Mouse (Mus musculus): ENCODE data around the gene Sytl3. TPM values are rescaled to one million over a fixed set of nuclear protein-coding genes. Genes with fewer than 3 reads are reported as not detected.
"Not testable (repeated sequence)": the region's sequence is repeated elsewhere in the genome, so short reads cannot be mapped to it uniquely, and the experiment has no call there.

Gene Sytl3
- polyA plus RNA-seq, 1 experiment from 2014 or later: 0.25 TPM

DNA sequence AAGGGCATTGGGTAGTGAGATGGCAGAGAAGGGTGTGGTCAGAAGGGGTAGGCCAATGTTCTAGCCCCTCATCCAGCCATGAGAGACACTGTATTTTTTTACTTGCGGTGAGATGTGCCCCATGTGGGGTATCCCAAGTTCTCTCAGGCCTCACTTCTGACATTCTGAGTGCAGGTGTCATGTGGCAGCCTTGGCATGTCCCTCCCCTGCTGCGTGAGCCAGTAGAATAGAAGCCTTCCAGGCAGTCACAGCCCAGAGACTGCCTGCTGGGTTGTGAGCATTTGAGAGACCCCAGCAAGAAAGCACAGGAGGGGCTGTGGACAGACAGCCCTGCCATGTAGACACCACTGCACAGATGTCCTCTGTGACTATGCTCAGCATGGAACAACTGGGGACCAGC lies 49.3 kb downstream of the Sytl3 start:
- H3K27ac ChIP-seq; H3K4me3 ChIP-seq; DNase-seq (ENCODE audit: low spot score); H3K27me3 ChIP-seq (ENCODE audit: insufficient read depth, poor library complexity, severe bottlenecking); H3K36me3 ChIP-seq; H3K9me3 ChIP-seq; H3K4me1 ChIP-seq: not testable (repeated sequence)
- WGBS: 83% methylated on average over 2 of the region's 2 CpGs

DNA sequence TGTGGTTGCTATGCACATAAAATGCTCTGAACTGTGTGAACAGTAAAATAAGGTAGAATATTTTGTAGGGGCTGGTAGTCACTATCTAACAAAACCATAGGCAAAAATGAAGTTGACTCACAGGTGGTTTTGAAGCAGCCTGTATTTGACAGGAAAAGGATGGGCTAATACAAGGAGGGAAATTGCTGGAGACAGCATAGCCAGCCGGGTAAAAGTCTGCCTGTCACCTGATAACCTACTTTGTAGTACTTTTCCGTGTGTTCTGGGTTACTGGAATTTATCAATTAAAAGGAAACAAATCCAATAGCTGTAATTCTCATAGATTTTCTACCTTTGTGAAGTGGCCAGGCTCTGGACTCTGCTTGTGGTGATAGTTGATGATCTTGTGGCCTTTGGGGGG lies 54.6 kb downstream of the Sytl3 start:
- 72% methylated on average over 2 of the region's 2 CpGs for WGBS
- not testable (repeated sequence) for H3K4me1 ChIP-seq; H3K4me3 ChIP-seq; H3K27ac ChIP-seq; H3K36me3 ChIP-seq; H3K27me3 ChIP-seq (ENCODE audit: insufficient read depth, poor library complexity, severe bottlenecking); H3K9me3 ChIP-seq; DNase-seq (ENCODE audit: low spot score)

DNA sequence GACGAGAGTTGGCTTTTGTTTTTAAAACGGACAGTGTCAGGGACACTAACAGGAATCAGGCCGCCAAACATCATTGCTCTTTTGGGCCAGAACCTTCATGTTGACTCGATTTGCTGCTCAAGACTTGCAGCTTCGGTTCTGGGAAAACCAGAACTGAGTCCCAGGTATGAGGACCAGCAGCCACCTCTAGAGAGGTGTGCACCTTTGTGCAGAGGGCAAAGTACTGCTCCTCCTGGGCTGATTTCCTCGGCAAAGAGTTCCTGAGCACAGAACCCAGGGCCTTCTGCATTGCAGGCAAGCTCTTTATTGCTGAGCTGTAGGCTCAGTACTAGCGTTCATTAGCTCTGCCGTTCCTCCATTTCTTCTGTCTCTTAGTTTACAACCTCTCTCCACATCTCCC lies 55.1 kb downstream of the Sytl3 start:
- DNase-seq (ENCODE audit: low spot score); H3K4me1 ChIP-seq; H3K9me3 ChIP-seq; H3K27ac ChIP-seq; H3K27me3 ChIP-seq (ENCODE audit: insufficient read depth, poor library complexity, severe bottlenecking); H3K36me3 ChIP-seq; H3K4me3 ChIP-seq: not testable (repeated sequence)
- WGBS: 82% methylated on average over 8 of the region's 8 CpGs

DNA sequence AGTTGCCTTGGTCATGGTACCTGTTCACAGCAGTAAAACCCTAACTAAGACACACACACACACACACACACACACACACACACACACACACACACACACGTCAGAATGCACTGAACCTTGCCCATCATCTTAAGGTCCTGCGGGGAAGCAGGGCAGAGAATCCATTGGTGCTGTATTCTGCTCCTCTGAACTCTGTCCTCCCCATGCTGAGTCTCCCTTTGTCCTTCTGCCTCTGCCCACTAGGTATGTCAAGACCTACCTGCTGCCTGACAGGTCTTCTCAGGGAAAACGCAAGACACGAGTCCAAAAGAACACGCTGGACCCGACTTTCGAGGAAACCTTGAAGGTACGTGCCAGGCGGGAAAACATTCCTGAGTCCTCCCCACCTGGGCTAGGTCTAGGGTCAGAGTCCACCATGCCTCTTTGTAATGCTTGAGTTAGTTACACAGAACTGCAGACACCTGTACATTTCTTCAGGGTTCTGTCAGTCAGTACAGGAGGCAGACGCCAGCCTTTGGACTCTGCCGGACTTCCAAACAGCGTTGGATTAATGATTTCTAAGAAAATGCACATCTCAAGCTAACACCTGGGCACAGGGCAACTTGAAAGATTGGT lies 69.2 kb downstream of the Sytl3 start:
- no peak overlapping the region for H3K27ac ChIP-seq
- H3K27me3 ChIP-seq (ENCODE audit: insufficient read depth, poor library complexity, severe bottlenecking): no peaks in the 10 kb centered on the region
- no peak for DNase-seq (ENCODE audit: low spot score)
- 90% methylated on average over 12 of the region's 12 CpGs for WGBS
- no peak overlapping the region for H3K4me3 ChIP-seq
- H3K9me3 ChIP-seq: no peaks in the 10 kb centered on the region
- H3K36me3 ChIP-seq: no peaks in the 10 kb centered on the region
- H3K4me1 ChIP-seq: no peaks in the 10 kb centered on the region

DNA sequence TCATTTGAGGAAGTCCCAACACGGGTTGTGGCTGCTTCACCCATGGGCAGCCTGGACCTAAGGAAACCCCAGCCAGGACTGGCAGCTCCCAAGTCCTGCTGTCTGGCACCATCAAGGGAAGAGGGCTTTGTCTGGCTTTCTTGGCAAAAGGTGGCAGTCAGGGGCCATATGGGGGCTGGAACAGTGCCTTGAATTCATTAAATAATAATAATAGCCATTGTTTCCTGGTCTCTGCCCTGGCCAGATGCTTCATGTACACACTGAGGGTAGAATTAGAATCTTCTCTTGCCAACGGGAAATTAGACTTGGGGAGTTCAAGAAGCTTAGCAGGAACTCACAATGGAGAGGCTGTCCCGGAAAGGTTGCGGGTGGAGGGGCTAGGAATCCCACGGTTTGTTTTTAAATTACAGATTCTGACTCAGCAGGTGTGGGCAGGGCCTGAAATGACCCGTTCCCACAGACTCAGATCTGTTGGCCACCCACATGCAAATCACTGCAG lies 70.4 kb downstream of the Sytl3 start:
- no peaks in the 10 kb centered on the region for H3K9me3 ChIP-seq
- H3K27ac ChIP-seq: no peak overlapping the region
- no peak overlapping the region for H3K4me3 ChIP-seq
- WGBS: 29% methylated on average over 6 of the region's 6 CpGs
- H3K27me3 ChIP-seq (ENCODE audit: insufficient read depth, poor library complexity, severe bottlenecking): no peaks in the 10 kb centered on the region
- no peaks in the 10 kb centered on the region for H3K36me3 ChIP-seq
- no peaks in the 10 kb centered on the region; the same call in none of the 2 replicates for H3K4me1 ChIP-seq
- no peak for DNase-seq (ENCODE audit: low spot score)

DNA sequence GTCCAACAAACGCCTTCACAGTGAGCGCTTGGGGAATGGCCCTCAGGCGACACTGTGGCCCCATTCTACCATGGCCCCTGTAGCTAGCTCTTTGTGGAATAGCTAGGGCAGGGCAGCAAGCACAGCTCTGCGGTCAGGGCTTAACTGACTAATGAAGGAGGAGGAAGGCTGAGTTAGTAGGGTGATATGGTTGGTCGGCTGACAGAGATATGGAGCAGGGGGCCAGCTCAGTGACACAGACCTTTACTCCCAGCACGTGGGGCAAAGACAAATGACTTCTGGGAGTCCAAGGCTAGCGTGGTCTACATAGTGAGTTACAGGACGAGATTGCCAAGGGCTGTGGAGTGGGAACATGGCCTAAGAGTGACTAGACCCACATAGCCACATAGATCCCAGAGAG lies 72.2 kb downstream of the Sytl3 start:
- Histone ChIP-seq H3K36me3 (no peaks in the 10 kb centered on the region), H3K27ac (no peak overlapping the region), H3K9me3 (no peaks in the 10 kb centered on the region), H3K27me3 (ENCODE audit: insufficient read depth, poor library complexity, severe bottlenecking) (no peaks in the 10 kb centered on the region), H3K4me1 (peaks cover 6% of the 10 kb centered on the region), H3K4me3 (no peak overlapping the region)
- DNase-seq (ENCODE audit: low spot score): no peak
- WGBS: 76% methylated on average over 8 of the region's 8 CpGs

DNA sequence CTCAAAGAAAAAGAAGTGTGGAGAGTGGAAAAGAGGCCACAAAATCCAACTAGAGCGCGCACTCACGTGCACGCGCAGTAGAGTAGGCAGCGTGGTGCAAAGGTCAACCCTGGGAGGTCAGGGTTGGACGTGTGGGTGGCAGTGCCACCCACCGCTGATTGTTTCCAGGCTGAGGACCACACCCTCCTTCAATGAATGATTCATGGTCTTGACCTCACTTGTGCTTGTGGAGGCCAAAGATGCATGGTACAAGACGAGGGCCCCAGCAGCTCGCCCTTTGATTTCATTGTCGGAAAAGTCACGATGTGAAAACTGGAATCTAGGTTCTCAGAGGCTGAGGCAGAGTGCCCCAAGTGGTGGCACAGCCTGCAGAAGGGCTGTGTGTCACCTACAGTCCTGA lies 72.7 kb downstream of the Sytl3 start:
- no peaks in the 10 kb centered on the region for H3K27me3 ChIP-seq (ENCODE audit: insufficient read depth, poor library complexity, severe bottlenecking)
- H3K4me3 ChIP-seq: no peak overlapping the region
- 87% methylated on average over 12 of the region's 12 CpGs for WGBS
- DNase-seq (ENCODE audit: low spot score): no peak
- H3K27ac ChIP-seq: no peak overlapping the region
- H3K9me3 ChIP-seq: no peaks in the 10 kb centered on the region
- H3K4me1 ChIP-seq: peaks cover 6% of the 10 kb centered on the region
- no peaks in the 10 kb centered on the region for H3K36me3 ChIP-seq

DNA sequence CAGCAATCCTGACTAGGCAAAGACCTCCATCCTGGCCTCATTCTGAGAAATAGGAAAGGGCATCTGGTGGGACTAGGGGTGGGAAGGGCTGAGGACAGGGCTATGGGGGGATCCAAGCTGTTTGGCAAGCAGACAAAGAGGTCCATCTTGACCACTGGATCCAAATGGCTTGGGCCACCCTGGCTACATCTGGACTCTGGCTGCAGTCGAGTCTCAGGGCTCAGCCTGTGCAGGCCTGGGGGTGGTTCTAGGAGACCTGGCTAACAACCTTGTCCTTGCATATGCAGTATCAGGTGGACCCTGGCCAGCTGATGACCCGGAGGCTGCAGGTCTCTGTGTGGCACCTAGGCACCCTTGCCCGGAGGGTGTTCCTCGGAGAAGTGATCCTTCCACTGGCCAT lies 73.8 kb downstream of the Sytl3 start:
- Histone ChIP-seq H3K27me3 (ENCODE audit: insufficient read depth, poor library complexity, severe bottlenecking) (no peaks in the 10 kb centered on the region), H3K9me3 (no peaks in the 10 kb centered on the region), H3K4me3 (no peak overlapping the region), H3K4me1 (peaks cover 14% of the 10 kb centered on the region), H3K27ac (no peak overlapping the region), H3K36me3 (peaks cover 3% of the 10 kb centered on the region)
- DNase-seq (ENCODE audit: low spot score): peak; percentile 73
- WGBS: 87% methylated on average over 4 of the region's 4 CpGs

DNA sequence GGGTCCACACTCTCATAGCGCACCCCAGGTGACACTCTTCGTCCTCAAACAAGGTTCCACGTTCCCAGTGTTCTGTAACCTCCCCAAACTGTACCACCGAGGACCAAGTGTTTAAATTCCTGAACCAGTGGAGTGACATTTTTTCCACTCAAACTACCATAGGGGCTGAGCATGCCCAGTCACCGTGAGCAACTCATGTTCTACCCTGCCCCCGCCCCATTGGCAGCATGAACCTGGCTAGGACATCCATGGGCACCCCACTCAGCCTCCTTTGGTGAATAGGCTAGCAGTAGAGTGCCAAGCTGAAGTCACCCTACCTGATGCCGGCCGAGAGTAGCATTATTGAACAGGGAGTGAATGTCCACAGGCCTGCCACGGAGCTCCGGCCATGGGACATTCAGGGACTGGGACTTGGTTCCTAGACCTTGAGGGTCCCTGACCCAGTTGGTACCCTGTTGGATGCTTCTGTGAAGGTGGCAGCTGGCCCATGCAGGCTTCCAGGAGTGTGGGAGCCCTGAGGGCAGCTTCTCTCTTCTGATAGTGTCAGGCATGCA lies 74.5 kb downstream of the Sytl3 start:
- Histone ChIP-seq H3K4me1 (peaks cover 14% of the 10 kb centered on the region), H3K27ac (no peak overlapping the region), H3K4me3 (no peak overlapping the region), H3K9me3 (no peaks in the 10 kb centered on the region), H3K36me3 (peaks cover 10% of the 10 kb centered on the region), H3K27me3 (ENCODE audit: insufficient read depth, poor library complexity, severe bottlenecking) (no peaks in the 10 kb centered on the region)
- WGBS: 89% methylated on average over 10 of the region's 10 CpGs
- no peak for DNase-seq (ENCODE audit: low spot score)

DNA sequence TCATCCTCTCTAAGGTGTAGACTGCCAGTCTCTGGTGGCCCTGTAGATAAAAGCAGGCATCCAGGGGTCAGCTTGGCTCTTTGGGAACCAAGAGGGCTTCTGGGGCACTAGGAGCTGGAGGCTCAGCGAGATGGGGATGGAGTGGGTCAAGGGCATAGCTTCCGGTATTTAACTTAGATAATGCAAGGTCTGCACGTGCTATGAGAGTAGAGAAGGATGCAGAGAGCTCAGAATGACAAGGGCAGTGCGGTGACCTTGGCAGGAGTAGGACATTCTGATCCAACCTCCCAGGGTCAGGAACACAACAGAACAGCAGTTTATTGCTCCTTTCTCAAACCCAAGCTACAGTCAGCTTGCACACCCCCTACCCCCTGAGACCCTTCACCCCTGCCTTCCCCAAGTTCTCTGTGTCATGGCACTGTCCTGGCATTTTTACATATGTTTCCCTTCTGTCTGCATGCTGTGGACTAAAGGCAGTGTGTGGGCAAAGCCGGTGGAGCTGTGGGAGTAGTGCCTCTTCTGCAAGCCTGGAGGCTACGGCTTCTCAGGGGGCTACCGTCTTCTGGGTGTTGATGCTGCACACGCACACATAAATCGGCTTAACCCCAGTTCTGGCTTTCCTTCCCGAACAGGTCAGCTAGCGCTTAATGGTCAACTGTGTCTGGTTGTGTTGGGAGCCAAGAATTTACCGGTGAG lies 76.0 kb downstream of the Sytl3 start:
- Histone ChIP-seq H3K27ac (no peak overlapping the region), H3K4me1 (peaks cover 19% of the 10 kb centered on the region), H3K4me3 (no peak overlapping the region), H3K9me3 (no peaks in the 10 kb centered on the region), H3K27me3 (ENCODE audit: insufficient read depth, poor library complexity, severe bottlenecking) (no peaks in the 10 kb centered on the region), H3K36me3 (peaks cover 25% of the 10 kb centered on the region)
- 84% methylated on average over 12 of the region's 12 CpGs for WGBS
- peak; percentile 72 for DNase-seq (ENCODE audit: low spot score)

DNA sequence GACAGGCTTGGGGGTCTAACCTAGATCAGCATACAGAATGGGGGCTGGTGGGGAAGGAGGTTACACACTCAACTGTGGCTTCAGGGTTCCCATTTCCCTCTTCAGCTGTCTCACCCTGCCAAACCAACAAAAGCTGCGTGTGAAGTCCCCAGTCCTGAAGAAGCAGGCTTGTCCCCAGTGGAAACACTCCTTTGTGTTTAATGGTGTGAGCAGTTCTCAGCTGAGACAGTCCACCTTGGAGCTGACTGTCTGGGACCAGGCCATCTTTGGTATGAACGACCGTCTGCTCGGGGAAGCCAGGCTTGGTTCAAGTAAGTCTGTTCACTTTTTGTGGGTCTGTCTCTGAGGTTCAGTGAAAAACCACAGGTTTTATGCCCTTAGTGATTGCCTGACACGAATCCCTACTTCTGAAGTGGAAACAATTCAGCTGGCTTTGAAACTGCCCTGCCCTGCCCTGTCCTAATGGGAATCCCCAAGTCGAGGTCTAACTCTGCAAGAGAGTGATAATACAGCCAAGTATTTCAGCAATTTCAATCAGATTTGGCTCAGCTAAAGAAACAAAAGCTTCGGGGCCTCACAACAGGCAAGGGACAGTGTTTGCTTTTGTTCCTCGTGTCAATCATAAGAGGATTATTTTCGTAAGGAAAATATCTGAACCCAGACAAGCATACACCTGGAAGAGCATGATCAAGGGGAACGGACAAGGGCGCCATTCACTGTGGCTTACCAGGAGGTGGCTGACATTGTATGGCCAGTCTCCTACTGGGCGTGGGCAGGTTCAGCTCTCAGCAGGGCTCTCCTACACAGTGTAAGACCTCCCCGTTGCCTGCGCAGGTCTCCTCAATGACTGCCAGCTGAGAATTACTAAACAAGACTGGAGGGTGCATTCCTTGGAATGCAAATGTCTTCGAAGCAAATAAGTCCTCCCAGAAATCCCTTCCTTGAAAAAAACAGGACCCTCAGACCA lies 77.7 kb downstream of the Sytl3 start:
- Histone ChIP-seq H3K9me3 (no peaks in the 10 kb centered on the region), H3K27ac (no peak overlapping the region), H3K36me3 (peaks cover 42% of the 10 kb centered on the region), H3K4me3 (no peak overlapping the region), H3K4me1 (peaks cover 26% of the 10 kb centered on the region), H3K27me3 (ENCODE audit: insufficient read depth, poor library complexity, severe bottlenecking) (no peaks in the 10 kb centered on the region)
- DNase-seq (ENCODE audit: low spot score): no peak
- WGBS: 53% methylated on average over 15 of the region's 15 CpGs

DNA sequence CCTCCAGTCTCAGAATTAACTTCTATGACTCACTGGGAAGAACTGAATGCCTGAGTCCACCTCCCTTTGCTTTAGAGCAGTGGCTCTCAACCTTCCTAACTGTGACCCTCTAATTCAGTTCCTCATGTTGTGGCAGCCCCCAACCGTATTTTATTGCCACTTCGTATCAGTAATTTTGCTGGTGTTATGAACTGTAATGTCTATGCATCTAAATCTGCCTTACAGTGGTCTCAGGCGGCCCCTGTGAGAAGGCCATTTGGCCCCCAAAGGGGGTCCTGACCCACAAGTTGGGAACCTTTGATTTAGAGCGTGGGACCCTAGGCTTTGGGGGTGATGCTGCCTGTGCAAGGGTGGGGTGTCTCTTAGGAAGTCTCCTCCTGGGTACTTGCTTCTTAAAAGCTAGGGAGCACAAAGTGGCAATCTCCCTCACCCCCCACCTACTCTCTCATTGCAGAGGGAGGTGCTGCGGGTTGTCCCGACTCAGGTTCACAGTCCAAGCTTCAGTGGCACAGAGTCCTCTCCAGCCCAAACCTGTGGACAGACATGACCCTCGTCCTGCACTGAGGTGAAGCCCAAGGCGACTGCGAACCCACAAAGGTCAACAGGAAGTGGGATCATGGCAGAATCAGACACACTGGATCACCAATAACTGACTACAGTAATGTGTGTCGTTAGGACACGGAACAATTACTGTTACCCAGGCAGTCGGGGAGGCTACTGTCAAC lies 78.5 kb downstream of the Sytl3 start:
- Histone ChIP-seq H3K4me3 (no peak overlapping the region), H3K4me1 (peaks cover 35% of the 10 kb centered on the region), H3K9me3 (no peaks in the 10 kb centered on the region), H3K27ac (no peak overlapping the region), H3K36me3 (peaks cover 49% of the 10 kb centered on the region), H3K27me3 (ENCODE audit: insufficient read depth, poor library complexity, severe bottlenecking) (no peaks in the 10 kb centered on the region)
- peak; percentile 66 for DNase-seq (ENCODE audit: low spot score)
- WGBS: 77% methylated on average over 12 of the region's 12 CpGs

Data from heart, embryonic 10.5 days (tissue).